Mouse (Mus musculus): Measurements from ENCODE around the gene Epha4.

Gene Epha4

DNA sequence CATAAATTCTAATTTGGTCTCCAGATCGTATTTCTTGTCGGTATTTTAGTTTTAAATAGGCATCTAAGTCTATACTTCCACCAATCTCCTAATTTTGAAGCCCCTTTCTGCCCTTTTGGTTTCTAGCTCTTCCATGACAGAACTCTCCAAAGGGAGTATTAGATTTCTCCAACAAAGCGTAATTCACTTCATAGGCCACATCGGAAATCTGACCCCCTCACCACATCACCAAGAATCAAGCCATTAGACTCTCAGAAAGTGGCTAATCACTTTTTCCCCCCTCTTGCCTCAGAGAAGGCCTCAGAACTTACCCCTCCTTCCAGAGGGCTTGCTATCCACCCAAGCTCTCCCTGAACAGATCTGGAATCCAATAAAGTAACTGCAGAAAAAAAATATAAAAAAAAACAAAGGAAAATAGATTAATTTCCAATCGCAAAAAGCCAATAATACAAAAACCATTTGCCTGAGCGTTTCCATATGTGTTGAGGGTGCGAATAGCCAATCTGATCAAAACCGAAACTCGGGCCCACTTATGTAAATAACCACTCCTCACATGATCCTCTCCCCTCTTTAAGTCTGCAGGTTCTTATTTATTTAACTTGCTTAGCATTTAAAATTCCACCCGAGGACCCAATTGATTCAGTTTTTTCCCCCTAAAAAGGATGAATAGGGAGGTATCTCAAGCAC, 3.4 kb downstream of the Epha4 start:
- no peak for DNase-seq

DNA sequence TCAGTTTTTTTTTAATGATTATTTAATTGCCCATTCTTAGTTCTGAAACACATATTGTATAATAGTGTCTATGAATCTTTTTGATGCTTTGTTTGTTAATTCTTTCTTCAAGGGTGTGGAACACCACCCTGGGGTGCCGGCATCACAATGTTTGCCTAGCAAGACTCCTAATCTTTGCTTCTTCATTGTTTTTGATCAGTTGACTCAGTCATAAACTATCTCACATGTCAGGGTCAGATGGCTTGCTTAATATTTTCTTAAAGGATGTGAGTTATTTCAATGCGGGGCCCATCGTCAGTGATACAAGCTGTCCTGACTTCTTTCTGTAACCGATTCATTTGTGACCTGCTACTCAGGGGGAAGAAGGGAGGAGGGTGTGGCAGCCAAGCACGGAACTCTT, 4.3 kb downstream of the Epha4 start:
- DNase-seq, result no peak

- no peak for DNase-seq
Measured at GRCm38 (mm10) chr1:77506856-77507200, 8.1 kb downstream of the Epha4 start.

DNA sequence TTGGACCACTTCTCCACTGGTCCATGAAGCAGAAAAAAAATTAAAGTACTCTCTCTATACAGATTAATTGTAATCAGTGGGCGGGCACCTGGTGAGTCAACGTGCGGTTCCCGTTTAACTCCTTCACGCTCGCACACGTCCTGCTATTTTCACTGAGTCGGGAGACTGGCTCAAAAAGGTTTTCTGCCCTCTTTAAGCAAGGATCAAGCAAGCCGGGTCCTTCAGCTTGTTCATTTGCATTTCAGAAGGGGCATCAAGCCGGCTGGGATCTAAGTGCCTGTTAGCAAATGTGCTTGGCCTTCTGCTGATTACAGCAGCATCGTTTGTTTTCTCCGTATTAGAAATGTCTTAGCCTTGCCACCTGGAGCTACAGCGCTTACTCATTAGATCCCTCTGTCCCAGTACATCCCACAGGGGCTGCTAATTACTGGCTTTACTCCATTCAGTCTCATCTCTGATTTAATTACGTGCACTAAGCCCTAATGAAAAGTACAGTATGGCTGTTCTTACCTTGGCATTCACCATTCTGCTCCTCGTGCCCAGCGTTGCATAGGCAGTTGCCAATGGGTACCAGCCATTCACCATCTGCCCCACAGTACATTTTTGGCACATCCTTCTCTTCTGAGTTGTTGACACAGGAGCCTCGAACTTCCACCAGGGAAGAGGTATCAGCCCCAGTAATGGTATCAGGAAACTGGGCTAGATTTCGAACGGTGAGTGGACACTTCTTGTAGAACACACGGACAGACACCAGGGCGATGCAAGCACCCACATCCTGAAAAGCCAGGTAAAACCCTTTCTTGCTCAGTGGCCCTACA, 8.6 kb downstream of the Epha4 start:
- DNase-seq, result peak; percentile 51

- no peak for DNase-seq
Measured at GRCm38 (mm10) chr1:77505263-77505662, 9.6 kb downstream of the Epha4 start.

GRCm38 (mm10) chr1:77504813-77505212, 10.1 kb downstream of the Epha4 start:
- no peak for DNase-seq

DNA sequence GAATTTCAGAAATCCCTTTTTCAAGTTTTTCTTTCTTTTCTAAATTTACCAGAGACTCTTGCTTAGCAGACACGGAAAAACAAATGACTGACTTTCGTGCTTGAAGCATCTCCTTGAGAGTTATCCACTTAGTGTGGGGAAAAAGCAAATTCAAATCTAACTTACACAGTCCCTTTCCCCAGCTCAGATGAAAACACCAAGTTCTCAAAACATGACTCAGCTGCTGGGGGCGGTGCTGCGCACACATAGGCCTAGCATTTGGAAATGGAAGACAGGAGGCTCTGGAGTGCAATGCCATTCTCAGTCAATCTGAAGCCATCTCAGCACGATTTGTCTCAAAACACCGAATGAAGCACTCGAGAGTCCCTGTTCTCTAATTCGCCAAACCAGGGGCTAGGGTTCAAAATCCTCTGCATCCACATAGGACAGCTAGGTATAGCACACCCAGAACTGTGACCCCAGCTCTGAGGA, 11.1 kb downstream of the Epha4 start:
- DNase-seq, result peak; percentile 52

DNA sequence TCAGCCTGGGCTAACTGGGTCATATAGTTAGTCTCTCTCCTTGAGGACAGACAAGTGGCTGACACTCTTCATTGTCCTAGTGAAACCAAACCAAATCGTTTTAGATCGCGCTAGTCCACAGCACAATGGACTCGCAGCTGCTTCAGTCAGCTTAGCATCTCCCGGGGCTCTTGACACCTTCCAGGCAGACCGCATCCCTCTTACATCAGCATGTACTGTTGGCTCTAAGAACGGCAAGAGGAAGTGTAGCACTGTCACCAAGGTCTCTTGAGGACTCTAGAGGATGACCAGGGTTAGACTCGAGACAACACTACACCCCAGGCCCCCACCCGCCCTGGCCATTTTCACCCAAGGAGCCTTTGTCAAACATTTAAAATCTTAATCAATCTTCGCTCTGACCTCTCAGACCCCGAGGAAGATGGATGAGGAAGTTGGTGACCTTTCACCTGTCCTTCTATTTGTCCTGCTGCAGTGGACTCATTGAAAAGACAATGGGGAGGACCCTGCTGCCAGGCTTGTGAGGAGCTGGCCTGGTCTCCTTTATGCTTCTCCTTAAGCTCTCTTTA, 12.3 kb downstream of the Epha4 start:
- no peak for DNase-seq

- no peak for DNase-seq
Measured at GRCm38 (mm10) chr1:77501363-77501933, 13.4 kb downstream of the Epha4 start.

DNA sequence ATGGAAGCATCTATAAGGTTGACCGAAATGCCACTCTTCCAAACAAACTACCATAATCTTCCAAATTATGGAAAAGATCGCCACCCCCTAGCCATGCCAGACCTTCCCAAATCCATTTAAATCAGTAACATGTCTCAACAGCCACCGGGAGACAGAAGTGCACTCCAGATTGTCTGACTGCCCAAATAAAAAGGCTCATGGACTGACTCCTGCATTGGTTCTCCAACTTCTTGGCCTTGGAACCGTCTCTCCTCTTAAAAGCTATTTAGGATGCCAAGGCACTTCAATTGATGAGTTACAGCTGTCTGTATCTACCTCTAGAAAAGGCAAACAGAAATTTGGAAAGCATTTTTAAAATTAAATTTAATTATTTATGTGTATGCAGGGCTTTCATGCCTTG, 17.4 kb downstream of the Epha4 start:
- no peak for DNase-seq

DNA sequence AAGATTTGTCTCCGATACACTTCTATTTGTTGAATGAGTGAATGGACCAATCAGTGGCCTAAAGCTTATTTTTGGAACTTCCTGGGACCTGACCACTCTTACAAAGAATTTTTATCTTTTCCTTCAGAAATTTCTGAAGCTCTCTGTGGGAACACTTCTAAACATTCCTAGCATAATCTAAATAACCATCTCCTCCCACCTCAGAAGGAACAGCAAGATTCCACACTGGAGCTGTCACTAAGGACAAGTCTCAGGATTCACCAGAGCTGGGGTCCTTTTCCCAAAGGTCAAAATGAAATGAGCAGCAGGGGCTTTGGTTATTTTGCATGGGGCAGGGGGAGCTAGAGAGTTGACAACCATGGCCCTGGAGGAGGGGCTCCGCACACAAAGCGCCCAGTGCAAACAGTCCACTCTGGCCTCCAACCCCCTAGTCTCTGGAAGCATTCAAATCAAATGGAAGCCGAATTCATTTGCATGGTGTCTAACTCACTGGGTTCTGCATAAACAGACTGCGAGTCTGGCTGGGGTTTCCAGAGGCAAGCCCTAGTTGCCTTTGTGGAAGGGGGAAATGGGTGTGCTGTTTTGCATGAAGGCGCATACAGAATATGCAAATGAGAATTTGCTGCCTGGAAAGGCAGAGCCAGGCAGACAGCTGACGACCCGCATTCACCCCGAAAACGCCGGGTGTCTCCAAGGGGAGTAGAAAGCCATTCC, 18.3 kb downstream of the Epha4 start:
- no peak for DNase-seq

GRCm38 (mm10) chr1:77495790-77496158, 19.1 kb downstream of the Epha4 start:
- DNase-seq, result no peak

GRCm38 (mm10) chr1:77495030-77495789, 19.7 kb downstream of the Epha4 start:
- no peak for DNase-seq

DNA sequence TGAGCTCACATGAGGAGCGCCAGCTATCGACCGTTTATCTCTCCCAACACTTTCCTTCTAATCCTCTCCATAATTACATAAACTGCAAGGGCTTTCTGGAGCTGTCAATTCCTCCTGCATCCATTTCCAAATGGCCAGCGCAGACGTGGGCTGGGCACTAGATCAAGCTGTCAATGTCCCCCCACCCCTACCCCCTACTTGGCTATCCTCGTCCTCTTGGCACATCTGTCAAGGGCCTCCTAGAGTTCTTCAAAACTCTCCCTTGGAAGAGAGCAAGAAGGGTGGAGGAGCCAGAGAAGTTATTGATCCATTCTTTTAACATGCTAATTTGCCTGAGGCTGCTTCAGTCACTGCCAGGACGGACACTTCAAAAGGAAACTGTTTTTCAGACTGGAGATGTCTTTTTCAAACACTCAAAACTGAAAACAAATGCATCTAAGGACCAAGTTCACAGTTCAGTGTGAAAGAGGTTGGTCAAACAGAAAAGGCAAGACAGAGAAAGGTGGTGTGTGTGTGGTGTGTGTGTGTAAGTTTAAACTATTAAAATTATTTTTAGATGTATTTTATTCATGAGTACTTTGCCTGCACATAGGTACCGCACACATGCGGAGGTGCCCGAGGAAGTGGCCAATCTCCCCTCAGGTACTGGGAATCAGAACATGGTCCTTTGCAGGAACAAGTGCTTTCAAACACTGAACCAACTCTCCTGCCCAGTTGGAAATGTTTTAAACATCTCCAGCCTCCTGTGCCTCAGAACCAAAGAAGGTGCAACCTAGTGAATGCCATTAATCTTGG, 20.9 kb downstream of the Epha4 start:
- no peak for DNase-seq

- no peak for DNase-seq
Measured at GRCm38 (mm10) chr1:77490166-77490565, 24.7 kb downstream of the Epha4 start.

DNA sequence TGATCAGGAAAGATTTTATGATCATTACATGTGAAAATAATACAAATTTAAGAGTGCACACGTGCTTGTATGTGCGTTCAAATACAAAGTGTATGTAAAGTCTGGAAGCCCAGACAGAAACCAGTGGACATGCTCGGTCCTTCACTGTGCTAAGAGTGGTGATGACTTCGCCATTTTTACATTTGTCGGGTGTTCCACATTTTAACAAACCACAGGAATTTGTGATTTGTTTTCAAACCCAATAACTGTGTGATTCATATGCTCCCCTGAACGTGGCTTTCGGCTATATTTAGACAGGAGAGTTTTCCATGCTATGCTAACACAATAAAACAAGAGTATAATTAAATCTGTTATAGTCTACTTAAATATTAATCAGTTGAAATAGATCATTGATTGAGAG, 25.5 kb downstream of the Epha4 start:
- DNase-seq, result no peak

GRCm38 (mm10) chr1:77487856-77488462, 26.9 kb downstream of the Epha4 start:
- DNase-seq, result no peak

GRCm38 (mm10) chr1:77484766-77485596, 29.9 kb downstream of the Epha4 start:
- DNase-seq, result no peak

DNA sequence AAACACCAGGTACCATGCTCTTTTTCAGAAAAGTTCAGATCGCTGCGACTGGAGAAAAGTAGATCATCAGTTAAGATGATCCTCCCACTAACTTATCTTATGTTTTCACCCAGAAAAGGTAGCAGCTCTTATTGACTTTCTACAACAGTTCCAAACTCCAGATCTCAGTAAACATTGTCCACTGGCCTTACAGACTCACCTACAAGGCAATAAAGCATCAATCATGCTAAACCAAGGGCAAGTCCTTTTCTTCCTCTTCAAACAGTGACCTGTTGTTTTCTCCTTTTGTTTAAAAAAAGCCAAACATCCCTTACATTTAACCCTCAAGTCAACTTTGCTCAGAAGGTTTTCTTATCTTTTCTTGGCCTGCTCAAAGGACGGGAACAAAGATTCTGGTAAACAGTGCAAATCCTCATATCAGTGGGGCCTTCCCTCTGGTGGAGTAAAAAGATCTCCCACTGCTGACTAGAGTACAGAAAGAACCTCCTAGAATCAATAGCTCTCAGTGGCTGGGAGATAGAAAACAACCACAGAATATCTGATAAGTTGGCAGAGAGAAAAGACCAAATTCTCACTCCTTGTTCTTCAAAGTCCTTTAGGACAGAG, 39.0 kb downstream of the Epha4 start:
- DNase-seq, result no peak

All from layer of hippocampus, adult 9-11 months (tissue).